10 mouse cellular contexts compared by ENCODE assay signal in the genomic region with DNA sequence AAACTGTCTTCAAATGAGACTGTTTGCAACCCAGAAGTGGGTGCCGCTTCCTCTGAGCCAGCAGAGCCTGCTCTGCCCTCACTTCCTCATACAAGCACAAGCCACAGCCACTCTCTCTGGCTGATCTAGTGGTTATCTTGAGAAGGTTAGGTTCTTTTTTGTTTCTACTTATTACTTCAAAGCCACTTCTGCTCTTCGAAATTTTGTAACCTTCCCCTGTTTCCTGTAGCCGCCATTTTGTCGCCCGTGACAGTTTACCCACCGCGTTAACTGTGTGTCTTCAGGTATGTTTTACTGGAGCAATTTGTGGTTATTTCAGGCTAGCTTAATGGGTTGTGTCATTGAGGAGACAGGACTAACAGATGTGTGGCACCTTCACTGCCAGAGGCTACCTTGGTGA. TPM values are rescaled to one million over a fixed set of nuclear protein-coding genes. Genes with fewer than 3 reads are reported as not detected.
DNase-seq lines count a peak whose midpoint lies in the region; ATAC-seq and TF ChIP-seq lines count a peak whose summit lies in the region.
"Had no signal": no experiment of that assay in that cellular context is flagged by ENCODE, and none has a peak within 500 bp of the region (broad histone marks: within the 10 kb centered on the region; RNA-seq: fewer than 3 reads in every experiment).

No protein-coding gene starts in this region.

- ATAC-seq in activated CD4-positive, CD25-positive, alpha-beta regulatory T cell, adult 4 months: peak; percentile 85

- H3K36me3 ChIP-seq in spleen, adult 2 months (ENCODE audit: control insufficient read depth, insufficient read depth, low read length): peaks cover 6% of the 10 kb centered on the region
- H3K36me3 ChIP-seq: embryonic facial prominence, embryonic 12.5 days had no signal

- H3K4me3 ChIP-seq in spleen, adult 2 months (ENCODE audit: extremely low read depth, insufficient read depth, insufficient read length): peak overlapping the region; percentile 70
- H3K4me3 ChIP-seq: embryonic facial prominence, embryonic 12.5 days had no signal

- WGBS in spleen, adult 2 months: 8% methylated on average over 7 of the region's 7 CpGs

- H3K27ac ChIP-seq in spleen, adult 2 months (ENCODE audit: insufficient read depth, low read length): peak overlapping the region; percentile 94
- H3K27ac ChIP-seq: embryonic facial prominence, embryonic 12.5 days had no signal

- TF ChIP-seq POLR2A in spleen, adult 2 months (IDR thresholded peaks at IDR 0.05; ENCODE audit: low read depth, low read length): peak; percentile 55; the same call in 1 of the 2 replicates

- no peaks in the 10 kb centered on the region for H3K27me3 ChIP-seq in spleen, adult 2 months (ENCODE audit: control insufficient read depth, insufficient read depth, low read length)
- H3K27me3 ChIP-seq: embryonic facial prominence, embryonic 12.5 days had no signal

- TF ChIP-seq CTCF in spleen, adult 2 months (IDR thresholded peaks at IDR 0.05; ENCODE audit: extremely low read depth, insufficient read depth, insufficient read length, insufficient replicate concordance): no peak

- peaks cover 20% of the 10 kb centered on the region for H3K4me1 ChIP-seq in spleen, adult 2 months (ENCODE audit: control insufficient read depth, insufficient read depth, insufficient read length)
- H3K4me1 ChIP-seq: embryonic facial prominence, embryonic 12.5 days had no signal

- peak; percentile 89 for DNase-seq in A20 (ENCODE audit: low read depth, low spot score)
- DNase-seq in lung, postnatal 10 days: peak; percentile 21
- peak; percentile 72 to 83 for DNase-seq in spleen, adult 2 months (ENCODE audit: low read depth in 1 of 2, low spot score in 2 of 2)
- DNase-seq in right cerebral cortex, postnatal 10 days (ENCODE audit: low spot score in 2 of 2): no peak
- no peak for DNase-seq in kidney, postnatal 25 days
- no peak for DNase-seq in embryo, embryonic 10 days (ENCODE audit: low spot score)
- DNase-seq in right cerebral cortex, adult 2 months (ENCODE audit: low spot score in 2 of 2): no peak
- DNase-seq: kidney, postnatal 36 days had no signal

RNA-seq across cellular contexts. Expression of a gene that starts 53.0 kb away (rescaled TPM):
- polyA plus RNA-seq in activated CD4-positive, CD25-positive, alpha-beta regulatory T cell, adult 4 months (2017; shearing (Covaris generic)): 10 to 100 TPM; 66.0 to 95.4 TPM
- 36.6 and 47.5 TPM in 2 replicates for polyA plus RNA-seq in spleen, adult 2 months (2012; rRNA removed)

Comparison
In these comparisons a context has a peak if more than half of its experiments do, and no peak if none do; other contexts are left out.
1. DNase-seq: peak in A20 (single experiment), lung, postnatal 10 days (single experiment) and spleen, adult 2 months (2 of 2); none in right cerebral cortex, postnatal 10 days (0 of 2), kidney, postnatal 25 days (0 of 2), embryo, embryonic 10 days (single experiment) and right cerebral cortex, adult 2 months (0 of 2).